Mouse (Mus musculus) olfactory bulb, adult 2 months (tissue): ENCODE results near the gene Psmb9.

Experiments used
- CTCF ChIP-seq: fragments of 200-500 bp; IDR thresholded peaks from 2 replicates; pipeline ENCODE4 v1.5.1; 2012; ENCODE audit warnings: low read depth, mild to moderate bottlenecking, low read length, moderate library complexity; ENCODE audit not compliant: insufficient read depth
- POLR2A ChIP-seq: fragments of 200-500 bp; IDR thresholded peaks from 2 replicates; pipeline ENCODE4 v1.6.1; 2012; ENCODE audit warnings: mild to moderate bottlenecking, low read depth, low read length, moderate library complexity; ENCODE audit not compliant: insufficient read depth

DNA sequence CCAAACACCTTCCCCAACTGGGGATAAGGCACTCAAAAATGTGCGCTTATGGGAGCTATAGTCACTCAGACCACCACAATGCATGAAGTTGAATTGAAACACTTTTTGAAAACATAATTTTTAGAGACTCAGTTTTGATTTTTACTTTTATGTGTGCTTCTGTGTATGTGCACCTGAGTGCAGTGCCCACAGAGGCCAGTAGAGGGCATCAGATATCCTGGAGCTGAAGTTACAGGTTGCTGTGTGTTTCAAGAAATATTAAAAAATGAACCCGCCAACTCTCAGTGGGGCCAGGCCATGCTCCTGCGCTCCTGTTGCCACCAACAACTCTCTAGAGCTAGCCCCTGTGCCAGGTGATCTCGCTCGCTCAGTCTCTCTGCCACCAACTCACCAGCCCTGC lies 15.0 kb downstream of the Psmb9 start:
- TF ChIP-seq CTCF: no peak
- no peak for TF ChIP-seq POLR2A
